Mouse (Mus musculus) CH12.LX (cell line): ENCODE measurements around the gene Alk.

ENCODE experiments used
- BHLHE40 ChIP-seq: IDR thresholded peaks from 2 replicates; pipeline ENCODE4 v1.6.1; 2011; ENCODE audit warnings: mild to moderate bottlenecking, low read depth, low read length, improper control_type of control experiment
- CTCF ChIP-seq, 2 experiments: IDR thresholded peaks in 1 of 2; conservative IDR thresholded peaks in 1 of 2; 2 replicates each; pipeline ENCODE4 v1.5.1; 2011 to 2012; ENCODE audit warnings: low read depth in 2 of 2, low read length in 2 of 2, improper control_type of control experiment in 1 of 2, inconsistent platforms in 1 of 2, mild to moderate bottlenecking in 1 of 2, moderate library complexity in 1 of 2
- EP300 ChIP-seq: IDR thresholded peaks from 2 replicates; pipeline ENCODE4 v1.6.1; 2011; ENCODE audit warnings: low read length, improper control_type of control experiment
- MXI1 ChIP-seq: IDR thresholded peaks from 2 replicates; pipeline ENCODE4 v1.6.1; 2011; ENCODE audit warnings: mild to moderate bottlenecking, low read depth, low read length, improper control_type of control experiment
- POLR2A ChIP-seq: IDR thresholded peaks from 2 replicates; pipeline ENCODE4 v1.6.1; 2011; ENCODE audit warnings: low read depth, mild to moderate bottlenecking, improper control_type of control experiment, low read length
- ZMIZ1 ChIP-seq: IDR thresholded peaks from 2 replicates; pipeline ENCODE4 v1.6.1; 2012; ENCODE audit warnings: low read depth, mild to moderate bottlenecking, inconsistent platforms, low read length, improper control_type of control experiment
- ZNF384 ChIP-seq: IDR thresholded peaks from 2 replicates; pipeline ENCODE4 v1.6.1; 2012; ENCODE audit warnings: low read depth, low read length, improper control_type of control experiment, inconsistent platforms

- TF ChIP-seq EP300: no peak
- TF ChIP-seq BHLHE40: no peak
- no peak for TF ChIP-seq ZMIZ1
- no peak for TF ChIP-seq CTCF (conservative IDR thresholded peaks at IDR 0.05 in 1 of 2, IDR thresholded peaks at IDR 0.05 in 1 of 2; ENCODE audit: low read depth in 2 of 2, low read length in 2 of 2)
- TF ChIP-seq ZNF384: no peak
- no peak for TF ChIP-seq MXI1
- TF ChIP-seq POLR2A: no peak
These were observed 385.6 kb downstream of the Alk start for GRCm38 (mm10) chr17:72218816-72219215.
